8 mouse cellular contexts compared by ENCODE assay signal in genomic region chr7:25754738-25755467, GRCm38 (mm10). TPM values are rescaled to one million over a fixed set of nuclear protein-coding genes. Genes with fewer than 3 reads are reported as not detected.
DNase-seq lines count a peak whose midpoint lies in the region; ATAC-seq lines count a peak whose summit lies in the region.

TSS of gene Hnrnpul1 (minus strand) at chr7:25754757.

- ATAC-seq in hindbrain, embryonic 16.5 days = peak; percentile 96

- H3K9ac ChIP-seq in hindbrain, embryonic 16.5 days (ENCODE audit: low read depth, low read length) = peak within 1 kb of the TSS; percentile 99

- H3K9me3 ChIP-seq in hindbrain, embryonic 16.5 days (ENCODE audit: control insufficient read depth, low read length) = no peaks in the 10 kb centered on the region

- H3K4me1 ChIP-seq in hindbrain, embryonic 16.5 days (ENCODE audit: control insufficient read depth, insufficient read depth, low read depth, low read length) = peaks cover 19% of the 10 kb centered on the region

- H3K4me3 ChIP-seq in hindbrain, embryonic 16.5 days (ENCODE audit: low read length) = peak within 1 kb of the TSS; percentile 99
- H3K4me3 ChIP-seq in macrophage (ENCODE audit: inconsistent target) = peak within 1 kb of the TSS; percentile 84

- under 1% methylated on average over 55 of the region's 55 CpGs for WGBS in hindbrain, embryonic 16.5 days
- WGBS in macrophage (ENCODE audit: missing documents) = under 1% methylated on average over 51 of the region's 55 CpGs

- DNase-seq in WW6 (ENCODE audit: low read depth, low spot score) = peak; percentile 92
- peak; percentile 96 to 100 for DNase-seq in cerebellum, postnatal 4 days (ENCODE audit: low spot score in 2 of 2)
- DNase-seq in gastrocnemius, adult 18-20 months (ENCODE audit: low spot score) = peak; percentile 99
- DNase-seq in left cerebral cortex, adult 18-20 months (ENCODE audit: low spot score in 2 of 2) = peak; percentile 99 to 100
- peak; percentile 99 for DNase-seq in right cerebral cortex, adult 18-20 months
- peak; percentile 95 for DNase-seq in urinary bladder, postnatal 10 days (ENCODE audit: low spot score)

- H3K36me3 ChIP-seq in hindbrain, embryonic 16.5 days (ENCODE audit: control insufficient read depth, insufficient read depth, low read length) = peaks cover 3% of the 10 kb centered on the region
- H3K36me3 ChIP-seq in macrophage (ENCODE audit: inconsistent target) = peaks cover 18% of the 10 kb centered on the region; the same call in 1 of the 2 replicates

- H3K27ac ChIP-seq in hindbrain, embryonic 16.5 days (ENCODE audit: low read depth, low read length) = peak within 1 kb of the TSS; percentile 98
- peak within 1 kb of the TSS; percentile 94 for H3K27ac ChIP-seq in macrophage

- peaks cover 42% of the 10 kb centered on the region for H3K79me2 ChIP-seq in macrophage (ENCODE audit: inconsistent target)

- H3K4me2 ChIP-seq in hindbrain, embryonic 16.5 days (ENCODE audit: low read length) = peak within 1 kb of the TSS; percentile 96

- no peaks in the 10 kb centered on the region for H3K27me3 ChIP-seq in hindbrain, embryonic 16.5 days (replicated peaks; ENCODE audit: control insufficient read depth, insufficient read depth, low read length)

RNA-seq across cellular contexts. Expression of gene Hnrnpul1, which starts in this region (rescaled TPM):
- 10 to 100 TPM; 69.1 to 73.4 TPM for total RNA-seq in gastrocnemius, adult 18-20 months (2021)
- polyA plus RNA-seq in hindbrain, embryonic 16.5 days (2015; fragmentation: Nextera tagmentation; extraction: Ambion mirVana) = 32.3 and 37.6 TPM in 2 replicates
- total RNA-seq in left cerebral cortex, adult 18-20 months (2021) = 100 to 1,000 TPM in 1 of 2 experiments, 10 to 100 TPM in 1; 99.0 to 102 TPM
- 100 to 1,000 TPM in 21 of 26 experiments, 10 to 100 TPM in 5; 69.6 to 173 (median 119) TPM for total RNA-seq in macrophage (2018; cell fraction: chromatin; rRNA removed)
- 100 to 1,000 TPM; 100 to 165 (median 125) TPM for total RNA-seq in macrophage (2018; cell fraction: cytosol; rRNA removed)
- total RNA-seq in macrophage (2018; cell fraction: nucleus; rRNA removed) = 100 to 1,000 TPM in 16 of 26 experiments, 10 to 100 TPM in 10; 80.4 to 149 (median 106) TPM
- polyA plus RNA-seq in macrophage (2018) = 94.5 to 149 TPM (median 100 TPM) in 3 replicates

Comparison
In these comparisons a context has a peak if more than half of its experiments do, and no peak if none do; other contexts are left out.
1. Peak in every context shown above with its lines: DNase-seq, ATAC-seq, H3K4me3 ChIP-seq and H3K27ac ChIP-seq.